Mouse (Mus musculus) CD4-positive, CD25-positive, alpha-beta regulatory T cell (primary cell): ENCODE measurements around the gene Lrrc74a. TPM values are rescaled to one million over a fixed set of nuclear protein-coding genes. Genes with fewer than 3 reads are reported as not detected.

Experiments
- polyA plus RNA-seq: library from polyadenylated mRNA; unstranded; fragments of 100-300 nt; shearing (Covaris generic); gene quantifications from one replicate; pipeline ENCODE4 v1.2.1, GENCODE M21; 2017

Lrrc74a gene
- polyA plus RNA-seq: not detected

DNA sequence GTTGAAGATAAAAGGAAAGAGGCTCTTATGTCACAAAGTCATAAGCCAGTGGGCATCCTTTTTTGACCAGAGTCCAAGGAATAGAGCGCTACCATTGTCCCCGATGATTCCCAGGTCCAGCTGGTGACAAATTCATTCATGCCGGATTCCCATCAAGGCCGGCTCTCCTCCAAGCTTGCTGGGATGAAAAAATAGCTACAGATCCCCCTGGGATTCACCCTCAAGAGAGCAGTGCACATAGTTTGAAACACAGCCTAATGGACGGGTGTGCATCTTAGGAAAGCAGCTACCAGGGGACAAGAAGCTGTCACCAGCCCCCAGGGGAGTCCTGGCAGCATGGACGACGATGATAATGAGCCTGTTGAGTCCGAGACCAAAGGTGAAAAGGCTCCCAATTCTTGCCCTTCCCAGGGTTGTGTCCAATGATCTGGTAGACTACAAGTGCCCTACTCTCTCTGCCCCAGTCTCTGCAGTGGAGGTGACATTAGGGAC is at the start of gene Lrrc74a:
TSS of gene Lrrc74a (plus strand) at position 51 of the 492 bp plus-strand sequence.

DNA sequence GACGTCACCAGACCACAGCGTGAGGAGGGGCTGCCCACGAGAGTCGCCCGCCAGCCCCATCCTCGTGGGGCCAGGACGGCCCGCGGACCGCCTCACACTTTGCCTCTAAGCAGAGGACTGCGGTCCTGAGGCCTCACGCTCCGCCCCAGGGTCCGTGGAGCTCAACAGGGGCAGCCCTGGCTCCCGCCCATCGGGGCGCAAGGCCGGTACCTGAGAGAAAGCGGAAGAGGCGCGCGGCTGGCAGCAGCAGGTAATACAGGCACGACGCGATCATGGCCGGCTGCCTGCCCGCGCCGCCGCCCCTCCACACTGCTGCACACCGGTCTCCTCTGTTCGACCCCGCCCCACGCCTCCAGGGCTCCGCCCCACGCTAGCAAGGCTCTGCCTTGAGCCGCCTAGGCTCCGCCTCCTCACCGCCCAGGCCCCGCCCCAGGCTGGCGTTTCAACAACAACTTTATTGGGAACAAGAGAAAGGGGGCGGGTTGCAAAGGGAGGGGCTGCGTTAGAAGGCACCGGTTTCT is 8.0 kb upstream of the Lrrc74a start, which contains the start of gene Angel1:
TSS of gene Angel1 (minus strand) at position 341 of the 521 bp plus-strand sequence.

Other genes with a start within 250 kb of the Lrrc74a start
- not detected for gene Vash1, start 55.7 kb upstream of the Lrrc74a start, polyA plus RNA-seq
- 16.8 TPM for gene Angel1, start 7.9 kb upstream of the Lrrc74a start, polyA plus RNA-seq
- gene Irf2bpl, start 150.4 kb downstream of the Lrrc74a start, polyA plus RNA-seq: 109 TPM
- gene Cipc, start 212.7 kb downstream of the Lrrc74a start, polyA plus RNA-seq: 26.7 TPM